In genomic region chr8:106194062-106194461, GRCm38 (mm10) we compare ENCODE assay signal across 21 mouse cellular contexts. TPM values are rescaled to one million over a fixed set of nuclear protein-coding genes. Genes with fewer than 3 reads are reported as not detected.
DNase-seq lines count a peak whose midpoint lies in the region; ATAC-seq and TF ChIP-seq lines count a peak whose summit lies in the region.
"Had no signal": no experiment of that assay in that cellular context is flagged by ENCODE, and none has a peak within 500 bp of the region (broad histone marks: within the 10 kb centered on the region; RNA-seq: fewer than 3 reads in every experiment).

No protein-coding gene starts in this region.

- no peaks in the 10 kb centered on the region for H3K9me3 ChIP-seq in heart, embryonic 13.5 days
- no peaks in the 10 kb centered on the region for H3K9me3 ChIP-seq in kidney, postnatal 0 days (replicated peaks; ENCODE audit: low read length)
- H3K9me3 ChIP-seq in MEL (replicated peaks; ENCODE audit: insufficient read depth, low read length) = no peaks in the 10 kb centered on the region
- no peaks in the 10 kb centered on the region for H3K9me3 ChIP-seq in liver, postnatal 0 days (ENCODE audit: low read length)
- H3K9me3 ChIP-seq: embryonic facial prominence, embryonic 10.5 days; embryonic facial prominence, embryonic 12.5 days; forebrain, embryonic 13.5 days; forebrain, embryonic 15.5 days had no signal

- WGBS in heart, embryonic 13.5 days = 48% methylated on average over 5 of the region's 5 CpGs
- 67% methylated on average over 5 of the region's 5 CpGs for WGBS in kidney, postnatal 0 days
- 68% methylated on average over 5 of the region's 5 CpGs for WGBS in kidney, adult 2 months
- 64% methylated on average over 5 of the region's 5 CpGs for WGBS in liver, postnatal 0 days (ENCODE audit: insufficient replicate concordance)

- H3K4me1 ChIP-seq in heart, embryonic 13.5 days = peaks cover 14% of the 10 kb centered on the region
- no peaks in the 10 kb centered on the region for H3K4me1 ChIP-seq in kidney, postnatal 0 days (replicated peaks; ENCODE audit: insufficient read depth, low read length)
- H3K4me1 ChIP-seq in kidney, adult 2 months (ENCODE audit: control insufficient read depth, insufficient read depth, low read length) = no peaks in the 10 kb centered on the region; the same call in 1 of the 2 replicates
- peaks cover 37 to 40% of the 10 kb centered on the region in 2 experiments for H3K4me1 ChIP-seq in MEL (ENCODE audit: control insufficient read depth in 1 of 2, insufficient read depth in 2 of 2, low read length in 2 of 2)
- no peaks in the 10 kb centered on the region for H3K4me1 ChIP-seq in liver, postnatal 0 days (ENCODE audit: insufficient read depth)
- H3K4me1 ChIP-seq: embryonic facial prominence, embryonic 10.5 days; embryonic facial prominence, embryonic 12.5 days; forebrain, embryonic 13.5 days; forebrain, embryonic 15.5 days had no signal

- H3K9ac ChIP-seq in heart, embryonic 13.5 days = 0 out of 2 replicates have a peak overlapping the region, but pooled peaks have one; percentile 44
- H3K9ac ChIP-seq in kidney, postnatal 0 days (ENCODE audit: low read depth, low read length) = no peak overlapping the region
- H3K9ac ChIP-seq in MEL (ENCODE audit: control insufficient read depth, low read depth, low read length, poor library complexity, severe bottlenecking) = no peak overlapping the region
- H3K9ac ChIP-seq in liver, postnatal 0 days (replicated peaks) = no peak overlapping the region
- H3K9ac ChIP-seq: embryonic facial prominence, embryonic 12.5 days; forebrain, embryonic 13.5 days; forebrain, embryonic 15.5 days; forebrain, postnatal 0 days had no signal

- H3K36me3 ChIP-seq in heart, embryonic 13.5 days = peaks cover 86% of the 10 kb centered on the region
- peaks cover 28% of the 10 kb centered on the region; the same call in 1 of the 2 replicates for H3K36me3 ChIP-seq in kidney, postnatal 0 days (ENCODE audit: insufficient read depth, low read length)
- no peaks in the 10 kb centered on the region for H3K36me3 ChIP-seq in kidney, adult 2 months (ENCODE audit: control insufficient read depth, insufficient read depth, low read length)
- peaks cover 21 to 54% of the 10 kb centered on the region in 2 experiments for H3K36me3 ChIP-seq in MEL (ENCODE audit: control insufficient read depth in 1 of 2, insufficient read depth in 2 of 2, low read length in 2 of 2)
- H3K36me3 ChIP-seq in liver, postnatal 0 days (replicated peaks; ENCODE audit: insufficient read depth, low read length) = 0 out of 2 replicates have a peak, but pooled peaks cover 4% of the 10 kb centered on the region

- no peak for TF ChIP-seq POLR2A in kidney, adult 2 months (IDR thresholded peaks at IDR 0.05; ENCODE audit: low read depth, low read length)
- no peak for TF ChIP-seq POLR2A in MEL (IDR thresholded peaks at IDR 0.05; ENCODE audit: control insufficient read depth in 1 of 2, insufficient read depth in 1 of 2, low read depth in 1 of 2, low read length in 2 of 2, poor library complexity in 1 of 2)

- H3K4me2 ChIP-seq in heart, embryonic 13.5 days = no peak overlapping the region
- no peak overlapping the region for H3K4me2 ChIP-seq in kidney, postnatal 0 days (ENCODE audit: low read length)
- H3K4me2 ChIP-seq in liver, postnatal 0 days (ENCODE audit: low read depth, low read length) = no peak overlapping the region
- H3K4me2 ChIP-seq: embryonic facial prominence, embryonic 12.5 days; forebrain, embryonic 13.5 days; forebrain, embryonic 15.5 days had no signal

- H3K27me3 ChIP-seq in heart, embryonic 13.5 days (replicated peaks) = no peaks in the 10 kb centered on the region
- no peaks in the 10 kb centered on the region for H3K27me3 ChIP-seq in kidney, postnatal 0 days (ENCODE audit: insufficient read depth, low read length)
- no peaks in the 10 kb centered on the region for H3K27me3 ChIP-seq in kidney, adult 2 months (replicated peaks; ENCODE audit: control insufficient read depth, insufficient read depth, low read length)
- no peaks in the 10 kb centered on the region for H3K27me3 ChIP-seq in MEL (ENCODE audit: control insufficient read depth in 1 of 2, insufficient read depth in 2 of 2, low read length in 2 of 2)
- no peaks in the 10 kb centered on the region for H3K27me3 ChIP-seq in liver, postnatal 0 days (ENCODE audit: insufficient read depth, low read length)
- H3K27me3 ChIP-seq: embryonic facial prominence, embryonic 12.5 days; forebrain, embryonic 13.5 days; forebrain, embryonic 15.5 days had no signal

- ATAC-seq in heart, embryonic 13.5 days (ENCODE audit: extremely low read depth, insufficient number of reproducible peaks, low FRiP score, low TSS enrichment) = no peak
- peak; percentile 46; the same call in 1 of the 2 replicates for ATAC-seq in kidney, postnatal 0 days (replicated peaks; ENCODE audit: low FRiP score, low read depth)
- ATAC-seq in liver, postnatal 0 days = no peak
- ATAC-seq: activated CD4-positive, CD25-positive, alpha-beta regulatory T cell, adult 4 months; forebrain, embryonic 13.5 days; forebrain, embryonic 15.5 days; forebrain, postnatal 0 days had no signal

- no peak for TF ChIP-seq CTCF in kidney, postnatal 0 days (IDR thresholded peaks at IDR 0.05; ENCODE audit: low read depth)
- no peak for TF ChIP-seq CTCF in kidney, adult 2 months (conservative IDR thresholded peaks at IDR 0.05; ENCODE audit: insufficient read depth, insufficient read length, low read depth, low read length)
- TF ChIP-seq CTCF in MEL (IDR thresholded peaks at IDR 0.05 in 2 of 3, conservative IDR thresholded peaks at IDR 0.05 in 1 of 3; ENCODE audit: control insufficient read depth in 1 of 3, insufficient read depth in 1 of 3, low read depth in 2 of 3, low read length in 3 of 3, poor library complexity in 1 of 3, severe bottlenecking in 1 of 3) = no peak
- no peak for TF ChIP-seq CTCF in liver, postnatal 0 days (IDR thresholded peaks at IDR 0.05; ENCODE audit: low read depth)

- no peak overlapping the region for H3K4me3 ChIP-seq in heart, embryonic 13.5 days
- H3K4me3 ChIP-seq in kidney, postnatal 0 days (replicated peaks; ENCODE audit: low read depth, low read length) = no peak overlapping the region
- no peak overlapping the region for H3K4me3 ChIP-seq in kidney, adult 2 months (ENCODE audit: insufficient read depth, low read depth, low read length)
- no peak overlapping the region for H3K4me3 ChIP-seq in MEL (ENCODE audit: control insufficient read depth in 1 of 2, insufficient read depth in 1 of 2, low read depth in 2 of 2, low read length in 2 of 2)
- no peak overlapping the region for H3K4me3 ChIP-seq in liver, postnatal 0 days (ENCODE audit: low read depth, low read length)
- H3K4me3 ChIP-seq: embryonic facial prominence, embryonic 10.5 days; embryonic facial prominence, embryonic 12.5 days; forebrain, embryonic 13.5 days; forebrain, embryonic 15.5 days had no signal

- H3K79me2 ChIP-seq in MEL (ENCODE audit: control insufficient read depth, insufficient read depth, low read length, poor library complexity) = no peaks in the 10 kb centered on the region

- no peak for DNase-seq in heart, adult 9 months (ENCODE audit: low spot score in 2 of 2)
- peak; percentile 24 for DNase-seq in kidney, postnatal 0 days (ENCODE audit: low spot score)
- DNase-seq in kidney, adult 2 months = no peak
- DNase-seq in MEL (ENCODE audit: low read depth, low spot score) = no peak
- DNase-seq in liver, postnatal 0 days = no peak
- DNase-seq in left cerebral cortex, adult 18-20 months (ENCODE audit: low spot score in 2 of 2) = no peak
- DNase-seq: adrenal gland, adult 8-10 months; adrenal gland, postnatal 14 days; adrenal gland, postnatal 36 days; cerebellum, adult 11-12 months; cerebellum, adult 2 months; cerebellum, adult 9-10 months; cerebellum, postnatal 10 days; cerebellum, postnatal 25 days; forebrain, postnatal 0 days had no signal

- no peak for TF ChIP-seq RAD21 in MEL (IDR thresholded peaks at IDR 0.05; ENCODE audit: low read depth, low read length)

- H3K27ac ChIP-seq in heart, embryonic 13.5 days (replicated peaks) = no peak overlapping the region
- no peak overlapping the region for H3K27ac ChIP-seq in kidney, postnatal 0 days
- no peak overlapping the region for H3K27ac ChIP-seq in kidney, adult 2 months (ENCODE audit: insufficient read depth, low read depth, low read length)
- peak overlapping the region; percentile 69; the same call in 1 of the 2 replicates for H3K27ac ChIP-seq in MEL (ENCODE audit: control insufficient read depth, low read depth, low read length)
- no peak overlapping the region for H3K27ac ChIP-seq in liver, postnatal 0 days (ENCODE audit: low read depth)
- H3K27ac ChIP-seq: embryonic facial prominence, embryonic 10.5 days; embryonic facial prominence, embryonic 12.5 days; forebrain, embryonic 13.5 days; forebrain, embryonic 15.5 days had no signal

- TF ChIP-seq EP300 in MEL (IDR thresholded peaks at IDR 0.05; ENCODE audit: low read depth in 1 of 2, low read length in 2 of 2) = no peak
- no peak for TF ChIP-seq EP300 in liver, postnatal 0 days (IDR thresholded peaks at IDR 0.05; ENCODE audit: low read depth)

RNA-seq across cellular contexts. Expression of gene Slc7a6os, which starts 16.7 kb away (rescaled TPM):
- 20.2 and 22.7 TPM in 2 replicates for polyA plus RNA-seq in heart, embryonic 13.5 days (2015; fragmentation: Nextera tagmentation; extraction: Ambion mirVana)
- polyA plus RNA-seq in kidney, postnatal 0 days (2015; fragmentation: Nextera tagmentation; extraction: Ambion mirVana) = 27.4 and 27.6 TPM in 2 replicates
- 10.0 and 11.3 TPM in 2 replicates for polyA plus RNA-seq in kidney, adult 2 months (2012; rRNA removed)
- total RNA-seq in MEL (2012; rRNA removed) = 41.6 and 52.0 TPM in 2 replicates
- polyA plus RNA-seq in MEL (2012; ENCODE audit: insufficient read depth in 1 of 2, insufficient read length in 2 of 2, low read depth in 1 of 2, low replicate concordance in 2 of 2, missing spikeins in 1 of 2) = 10 to 100 TPM in 1 of 2 experiments, not detected in 1; 53.6 TPM
- 12.1 and 12.5 TPM in 2 replicates for polyA plus RNA-seq in liver, postnatal 0 days (2015; fragmentation: Nextera tagmentation; extraction: Ambion mirVana)
- total RNA-seq in left cerebral cortex, adult 18-20 months (2021) = 10 to 100 TPM; 26.2 to 27.0 TPM

RNA-seq across cellular contexts. Expression of gene Prmt7, which starts 16.7 kb away (rescaled TPM):
- polyA plus RNA-seq in heart, embryonic 13.5 days (2015; fragmentation: Nextera tagmentation; extraction: Ambion mirVana) = 35.7 and 36.6 TPM in 2 replicates
- 30.1 and 33.1 TPM in 2 replicates for polyA plus RNA-seq in kidney, postnatal 0 days (2015; fragmentation: Nextera tagmentation; extraction: Ambion mirVana)
- 17.3 and 17.7 TPM in 2 replicates for polyA plus RNA-seq in kidney, adult 2 months (2012; rRNA removed)
- 71.2 and 74.5 TPM in 2 replicates for total RNA-seq in MEL (2012; rRNA removed)
- 10 to 100 TPM in 1 of 2 experiments, not detected in 1; 63.3 TPM for polyA plus RNA-seq in MEL (2012; ENCODE audit: insufficient read depth in 1 of 2, insufficient read length in 2 of 2, low read depth in 1 of 2, low replicate concordance in 2 of 2, missing spikeins in 1 of 2)
- polyA plus RNA-seq in liver, postnatal 0 days (2015; fragmentation: Nextera tagmentation; extraction: Ambion mirVana) = 10.4 and 11.0 TPM in 2 replicates
- total RNA-seq in left cerebral cortex, adult 18-20 months (2021) = 10 to 100 TPM; 34.2 to 40.0 TPM

RNA-seq across cellular contexts. Expression of gene Slc7a6, which starts 25.4 kb away (rescaled TPM):
- polyA plus RNA-seq in heart, embryonic 13.5 days (2015; fragmentation: Nextera tagmentation; extraction: Ambion mirVana) = 31.9 and 37.6 TPM in 2 replicates
- polyA plus RNA-seq in kidney, postnatal 0 days (2015; fragmentation: Nextera tagmentation; extraction: Ambion mirVana) = 61.0 and 61.6 TPM in 2 replicates
- 8.2 and 9.8 TPM in 2 replicates for polyA plus RNA-seq in kidney, adult 2 months (2012; rRNA removed)
- 26.2 and 34.4 TPM in 2 replicates for total RNA-seq in MEL (2012; rRNA removed)
- 10 to 100 TPM in 1 of 2 experiments, not detected in 1; 48.2 TPM for polyA plus RNA-seq in MEL (2012; ENCODE audit: insufficient read depth in 1 of 2, insufficient read length in 2 of 2, low read depth in 1 of 2, low replicate concordance in 2 of 2, missing spikeins in 1 of 2)
- polyA plus RNA-seq in liver, postnatal 0 days (2015; fragmentation: Nextera tagmentation; extraction: Ambion mirVana) = 2.6 and 3.2 TPM in 2 replicates
- total RNA-seq in left cerebral cortex, adult 18-20 months (2021) = 10 to 100 TPM; 21.0 to 24.4 TPM

RNA-seq across cellular contexts. Expression of gene Pla2g15, which starts 43.9 kb away (rescaled TPM):
- 8.4 and 9.5 TPM in 2 replicates for polyA plus RNA-seq in heart, embryonic 13.5 days (2015; fragmentation: Nextera tagmentation; extraction: Ambion mirVana)
- polyA plus RNA-seq in kidney, postnatal 0 days (2015; fragmentation: Nextera tagmentation; extraction: Ambion mirVana) = 8.1 and 9.8 TPM in 2 replicates
- 9.4 and 10.2 TPM in 2 replicates for polyA plus RNA-seq in kidney, adult 2 months (2012; rRNA removed)
- total RNA-seq in MEL (2012; rRNA removed) = 4.0 and 6.2 TPM in 2 replicates
- 1 to 10 TPM in 1 of 2 experiments, not detected in 1; 9.4 TPM for polyA plus RNA-seq in MEL (2012; ENCODE audit: insufficient read depth in 1 of 2, insufficient read length in 2 of 2, low read depth in 1 of 2, low replicate concordance in 2 of 2, missing spikeins in 1 of 2)
- 7.2 and 7.7 TPM in 2 replicates for polyA plus RNA-seq in liver, postnatal 0 days (2015; fragmentation: Nextera tagmentation; extraction: Ambion mirVana)
- 10 to 100 TPM; 25.8 to 28.3 TPM for total RNA-seq in left cerebral cortex, adult 18-20 months (2021)

RNA-seq across cellular contexts. Expression of gene Esrp2, which starts 57.3 kb away (rescaled TPM):
- 1.7 and 2.4 TPM in 2 replicates for polyA plus RNA-seq in heart, embryonic 13.5 days (2015; fragmentation: Nextera tagmentation; extraction: Ambion mirVana)
- 21.0 and 21.2 TPM in 2 replicates for polyA plus RNA-seq in kidney, postnatal 0 days (2015; fragmentation: Nextera tagmentation; extraction: Ambion mirVana)
- 31.0 and 34.3 TPM in 2 replicates for polyA plus RNA-seq in kidney, adult 2 months (2012; rRNA removed)
- 1.3 and 2.3 TPM in 2 replicates for total RNA-seq in MEL (2012; rRNA removed)
- 1 to 10 TPM in 1 of 2 experiments, not detected in 1; 4.5 TPM for polyA plus RNA-seq in MEL (2012; ENCODE audit: insufficient read depth in 1 of 2, insufficient read length in 2 of 2, low read depth in 1 of 2, low replicate concordance in 2 of 2, missing spikeins in 1 of 2)
- polyA plus RNA-seq in liver, postnatal 0 days (2015; fragmentation: Nextera tagmentation; extraction: Ambion mirVana) = 24.0 and 26.7 TPM in 2 replicates
- total RNA-seq in left cerebral cortex, adult 18-20 months (2021) = not detected
- polyA plus RNA-seq: forebrain, postnatal 0 days had no signal
